Mouse (Mus musculus): ENCODE data around the gene Tmcc2.

DNA sequence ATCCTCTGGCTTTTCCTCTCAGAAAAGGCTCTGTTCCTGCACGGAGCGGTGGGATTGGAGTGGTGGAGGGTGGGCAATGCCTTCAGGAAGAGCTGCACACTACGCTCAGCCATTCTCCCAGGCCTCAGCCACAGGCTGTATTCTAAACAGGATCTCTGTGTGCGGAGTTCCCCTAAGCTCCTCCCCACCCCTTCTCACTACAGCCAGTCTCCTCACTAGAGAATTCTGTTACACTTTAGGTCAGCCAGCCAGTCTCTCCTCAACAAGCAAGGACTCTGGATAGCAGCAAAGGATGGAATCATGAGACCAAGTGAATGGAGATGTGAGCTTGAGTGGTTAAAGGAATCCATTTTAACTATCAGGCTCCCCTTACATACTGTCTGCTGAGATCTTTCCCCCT is 3.1 kb downstream of the Tmcc2 start:
- TF ChIP-seq CTCF (IDR thresholded peaks at IDR 0.05; ENCODE audit: low read depth) (no peak), EP300 (IDR thresholded peaks at IDR 0.05; ENCODE audit: low read depth) (no peak)
